Mouse (Mus musculus): ENCODE results near the gene Ptprj.

Gene Ptprj

GRCm38 (mm10) chr2:90478531-90478930 lies 101.9 kb downstream of the Ptprj start:
- WGBS, result 89% methylated on average over 7 of the region's 7 CpGs

- 40% methylated on average over 8 of the region's 8 CpGs for WGBS
Observed at GRCm38 (mm10) chr2:90477617-90478016, 102.8 kb downstream of the Ptprj start.

GRCm38 (mm10) chr2:90476792-90477191 lies 103.7 kb downstream of the Ptprj start:
- WGBS, result 57% methylated on average over 5 of the region's 5 CpGs

- 69% methylated on average over 11 of the region's 11 CpGs for WGBS
Observed at GRCm38 (mm10) chr2:90476319-90476718, 104.1 kb downstream of the Ptprj start.

GRCm38 (mm10) chr2:90474593-90475405 lies 105.6 kb downstream of the Ptprj start:
- WGBS, result 7% methylated on average over 11 of the region's 11 CpGs

- 42% methylated on average over 4 of the region's 4 CpGs for WGBS
Observed at GRCm38 (mm10) chr2:90472701-90473100, 107.7 kb downstream of the Ptprj start.

GRCm38 (mm10) chr2:90470122-90470521 lies 110.3 kb downstream of the Ptprj start:
- 17% methylated on average over 6 of the region's 6 CpGs for WGBS

- WGBS, result 57% methylated on average over 7 of the region's 7 CpGs
Observed at GRCm38 (mm10) chr2:90466480-90466879, 114.0 kb downstream of the Ptprj start.

GRCm38 (mm10) chr2:90463735-90464134 lies 116.7 kb downstream of the Ptprj start:
- 96% methylated on average over 5 of the region's 5 CpGs for WGBS

GRCm38 (mm10) chr2:90457946-90458345 lies 122.5 kb downstream of the Ptprj start:
- WGBS, result 82% methylated on average over 12 of the region's 12 CpGs

- 76% methylated on average over 3 of the region's 3 CpGs for WGBS
Observed at GRCm38 (mm10) chr2:90452380-90452779, 128.1 kb downstream of the Ptprj start.

GRCm38 (mm10) chr2:90448967-90449740 lies 131.3 kb downstream of the Ptprj start:
- 78% methylated on average over 15 of the region's 15 CpGs for whole genome bisulfite sequencing

- 33% methylated on average over 5 of the region's 5 CpGs for WGBS
Observed at GRCm38 (mm10) chr2:90443811-90444210, 136.6 kb downstream of the Ptprj start.

- 60% methylated on average over 4 of the region's 4 CpGs for WGBS
Observed at GRCm38 (mm10) chr2:90441811-90442210, 138.6 kb downstream of the Ptprj start.

GRCm38 (mm10) chr2:90437453-90437852 lies 143.0 kb downstream of the Ptprj start:
- WGBS, result 91% methylated on average over 1 of the region's 5 CpGs

- WGBS, result no CpG with 5 or more reads among the region's 4 CpGs
Observed at GRCm38 (mm10) chr2:90429782-90430181, 150.7 kb downstream of the Ptprj start.

GRCm38 (mm10) chr2:90428988-90429717 lies 151.3 kb downstream of the Ptprj start:
- no CpG with 5 or more reads among the region's 11 CpGs for WGBS

GRCm38 (mm10) chr2:90424937-90425336 lies 155.5 kb downstream of the Ptprj start:
- WGBS, result no CpG with 5 or more reads among the region's 4 CpGs

GRCm38 (mm10) chr2:90422282-90422681 lies 158.2 kb downstream of the Ptprj start:
- WGBS, result 55% methylated on average over 6 of the region's 6 CpGs

GRCm38 (mm10) chr2:90414110-90414821 lies 166.2 kb downstream of the Ptprj start:
- WGBS, result 35% methylated on average over 4 of the region's 4 CpGs

GRCm38 (mm10) chr2:90398633-90399107 lies 181.8 kb downstream of the Ptprj start, which contains the start of gene Olfr1274-ps:
Gene Olfr1274-ps (plus strand): TSS chr2:90398683.
- 55% methylated on average over 6 of the region's 7 CpGs for WGBS
